Mouse (Mus musculus) hindbrain, embryonic 10.5 days (tissue): ENCODE measurements around the gene Cstf2t. TPM values are rescaled to one million over a fixed set of nuclear protein-coding genes. Genes with fewer than 3 reads are reported as not detected.

Experiments used
- DNase-seq: peaks from one replicate; pipeline ENCODE4 v3.0.0-alpha.2; 2017; ENCODE audit warnings: low spot score
- H3K27ac ChIP-seq: fragments of 300-500 bp; sonication (generic); 2 replicates; pipeline ENCODE4 v1.5.1; 2016; ENCODE audit warnings: mild to moderate bottlenecking, moderate library complexity
- H3K27me3 ChIP-seq: fragments of 300-500 bp; sonication (generic); 2 replicates; pipeline ENCODE4 v1.6.1; 2016; ENCODE audit warnings: mild to moderate bottlenecking; ENCODE audit not compliant: poor library complexity, insufficient read depth, severe bottlenecking
- H3K36me3 ChIP-seq: fragments of 300-500 bp; sonication (generic); 2 replicates; pipeline ENCODE4 v1.6.1; 2016; ENCODE audit warnings: mild to moderate bottlenecking, moderate library complexity
- H3K4me1 ChIP-seq: fragments of 300-500 bp; sonication (generic); replicated peaks from 2 replicates; pipeline ENCODE4 v1.6.1; 2016; ENCODE audit warnings: mild to moderate bottlenecking
- H3K4me3 ChIP-seq: fragments of 300-500 bp; sonication (generic); 2 replicates; pipeline ENCODE4 v1.5.1; 2016; ENCODE audit warnings: mild to moderate bottlenecking, moderate library complexity
- H3K9me3 ChIP-seq: fragments of 300-500 bp; sonication (generic); 2 replicates; pipeline ENCODE4 v1.6.1; 2016; ENCODE audit warnings: mild to moderate bottlenecking, moderate library complexity
- WGBS: fragments of 180-500 bp; shearing (Covaris S2); methylation state at CpG from one replicate; pipeline ENCODE4 v1.1.7; 2016; 5-methylcytosine and 5-hydroxymethylcytosine counted together
- polyA plus RNA-seq: library from polyadenylated mRNA; unstranded; fragments of >200 nt; fragmentation: Nextera tagmentation; extraction: Ambion mirVana; gene quantifications from 2 replicates; pipeline ENCODE4 v1.2.1, GENCODE M21; 2016

The Cstf2t gene
- polyA plus RNA-seq, 1 experiment from 2014 or later: 56.3 TPM

DNA sequence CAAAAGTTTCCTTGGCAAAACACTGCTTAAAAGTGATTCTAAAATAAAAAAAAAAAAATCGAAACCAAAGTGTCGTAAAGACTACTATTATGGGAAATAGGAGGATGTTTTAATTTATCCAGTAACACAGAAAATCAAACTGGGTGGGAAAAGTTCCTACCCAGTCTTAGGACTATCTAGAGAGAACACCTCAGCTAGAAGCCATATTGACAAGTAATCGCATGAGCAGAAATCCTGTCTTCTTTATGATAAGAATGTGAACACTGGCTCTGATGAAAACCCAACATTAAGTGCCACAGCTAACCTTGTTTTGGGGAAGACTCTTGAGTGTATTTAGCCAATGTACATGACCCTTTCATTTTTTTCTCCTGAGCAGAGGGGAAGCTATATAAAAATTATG lies 15.2 kb downstream of the Cstf2t start:
- H3K27me3 ChIP-seq: no peaks in the 10 kb centered on the region
- no peak overlapping the region for H3K4me3 ChIP-seq
- H3K9me3 ChIP-seq: no peaks in the 10 kb centered on the region
- no peaks in the 10 kb centered on the region for H3K4me1 ChIP-seq
- DNase-seq: no peak
- WGBS: 80% methylated on average over 3 of the region's 3 CpGs
- H3K36me3 ChIP-seq: no peaks in the 10 kb centered on the region
- H3K27ac ChIP-seq: no peak overlapping the region

DNA sequence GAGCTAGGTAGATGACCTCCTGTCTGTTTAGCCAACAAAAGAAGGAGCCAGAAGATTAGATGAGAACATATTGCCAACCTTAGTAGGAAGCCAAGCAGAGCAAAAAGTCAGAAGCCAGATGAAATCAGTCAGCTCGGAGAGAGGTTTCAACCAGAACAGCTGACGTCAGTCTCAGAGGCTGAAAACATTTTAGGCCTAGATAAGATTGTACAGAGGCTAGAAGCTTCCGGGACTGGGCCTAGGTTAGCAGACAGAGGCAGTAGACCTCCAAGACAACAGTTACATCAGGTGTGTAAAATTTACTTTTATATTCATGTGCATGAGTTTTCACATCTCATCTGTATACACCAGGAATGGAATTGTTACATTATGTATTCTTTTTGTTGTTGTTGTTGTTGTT lies 16.7 kb downstream of the Cstf2t start:
- Histone ChIP-seq H3K4me3 (no peak overlapping the region), H3K27me3 (no peaks in the 10 kb centered on the region), H3K27ac (no peak overlapping the region), H3K36me3 (no peaks in the 10 kb centered on the region), H3K4me1 (no peaks in the 10 kb centered on the region), H3K9me3 (no peaks in the 10 kb centered on the region)
- no peak for DNase-seq
- WGBS: 85% methylated on average over 3 of the region's 3 CpGs

DNA sequence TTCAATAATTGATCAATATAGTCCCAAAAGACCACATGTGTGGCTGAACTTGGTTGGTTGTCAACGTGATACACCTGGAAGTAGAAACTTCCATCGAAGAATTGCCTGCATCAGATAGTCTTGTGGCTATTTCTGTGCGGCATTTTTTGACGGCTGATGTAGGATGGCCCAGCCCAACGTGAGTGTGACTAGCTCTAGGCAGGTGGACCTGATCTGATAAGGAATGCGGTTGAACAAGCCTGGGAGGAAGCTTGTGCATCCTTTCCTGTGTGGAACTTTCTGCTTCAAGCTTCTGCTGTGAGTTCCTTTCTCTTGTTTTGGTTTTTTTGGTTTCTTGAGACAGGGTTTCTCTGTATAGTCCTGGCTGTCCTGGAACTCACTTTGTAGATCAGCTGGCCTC lies 22.1 kb downstream of the Cstf2t start:
- no peaks in the 10 kb centered on the region for H3K9me3 ChIP-seq
- no peak overlapping the region for H3K4me3 ChIP-seq
- H3K27me3 ChIP-seq: no peaks in the 10 kb centered on the region
- no peak for DNase-seq
- H3K27ac ChIP-seq: no peak overlapping the region
- no peaks in the 10 kb centered on the region for H3K36me3 ChIP-seq
- peaks cover 11% of the 10 kb centered on the region; the same call in 1 of the 2 replicates for H3K4me1 ChIP-seq
- WGBS: 87% methylated on average over 6 of the region's 6 CpGs

DNA sequence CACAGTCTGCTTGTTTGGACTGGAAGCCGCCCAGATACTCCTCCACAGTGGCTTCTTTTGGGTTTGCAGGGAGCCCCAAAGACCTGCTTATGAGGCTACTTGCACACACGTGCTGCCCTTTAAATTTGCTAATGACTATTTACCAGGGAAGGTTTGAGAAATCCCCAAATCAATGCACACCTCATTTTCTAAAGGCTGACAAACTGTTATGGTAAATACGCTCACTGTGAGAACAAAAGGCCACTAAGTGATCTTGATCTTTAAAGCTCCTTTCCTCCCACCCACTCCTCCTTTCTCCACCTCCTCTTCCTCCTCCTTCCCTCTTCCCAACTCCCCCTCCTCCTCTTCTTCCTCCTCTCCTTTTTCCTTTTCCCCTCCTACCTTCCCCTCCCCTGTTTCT lies 23.4 kb downstream of the Cstf2t start:
- 45% methylated on average over 3 of the region's 3 CpGs for WGBS

DNA sequence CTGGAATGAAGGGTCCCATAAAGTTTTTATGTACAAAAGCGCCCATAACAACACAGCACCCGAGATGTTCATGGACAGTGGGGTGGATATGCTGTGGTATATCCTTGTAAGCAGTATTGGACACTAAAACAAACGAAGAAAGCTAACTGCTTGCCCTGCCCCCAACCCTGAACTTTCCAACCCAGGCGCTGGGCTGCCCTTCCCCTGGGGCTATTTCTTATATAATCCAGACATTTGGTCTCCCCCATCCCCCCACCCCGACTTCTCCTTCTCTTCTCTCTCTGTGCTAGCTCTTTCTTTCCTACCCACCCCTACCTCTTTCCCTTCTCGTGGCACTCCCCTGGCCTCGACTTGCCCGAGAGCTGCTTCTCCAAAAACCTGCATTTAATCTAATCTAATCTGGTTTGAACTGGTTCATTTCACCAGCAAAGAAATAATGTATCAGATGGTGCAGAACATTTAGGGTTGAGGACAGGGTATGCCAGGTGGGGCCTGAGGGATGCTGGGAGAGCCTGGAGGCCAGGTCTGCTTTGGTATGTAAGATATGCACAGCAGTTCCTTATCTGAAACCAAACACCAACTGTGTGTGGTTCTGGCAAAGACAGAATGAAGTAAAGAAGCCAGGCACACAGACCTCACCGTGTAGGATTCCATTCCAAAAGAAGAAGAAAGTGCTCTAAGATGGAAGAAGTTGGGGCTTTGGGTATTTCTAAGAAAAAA lies 24.4 kb downstream of the Cstf2t start:
- no peak overlapping the region for H3K27ac ChIP-seq
- peak; percentile 11 for DNase-seq

More for the DNA sequence above, 23.4 kb downstream of the Cstf2t start:
- DNase-seq: no peak
- Histone ChIP-seq H3K27ac (no peak overlapping the region), H3K27me3 (no peaks in the 10 kb centered on the region), H3K9me3 (no peaks in the 10 kb centered on the region), H3K4me1 (peaks cover 11% of the 10 kb centered on the region; the same call in 1 of the 2 replicates), H3K4me3 (no peak overlapping the region), H3K36me3 (no peaks in the 10 kb centered on the region)

DNA sequence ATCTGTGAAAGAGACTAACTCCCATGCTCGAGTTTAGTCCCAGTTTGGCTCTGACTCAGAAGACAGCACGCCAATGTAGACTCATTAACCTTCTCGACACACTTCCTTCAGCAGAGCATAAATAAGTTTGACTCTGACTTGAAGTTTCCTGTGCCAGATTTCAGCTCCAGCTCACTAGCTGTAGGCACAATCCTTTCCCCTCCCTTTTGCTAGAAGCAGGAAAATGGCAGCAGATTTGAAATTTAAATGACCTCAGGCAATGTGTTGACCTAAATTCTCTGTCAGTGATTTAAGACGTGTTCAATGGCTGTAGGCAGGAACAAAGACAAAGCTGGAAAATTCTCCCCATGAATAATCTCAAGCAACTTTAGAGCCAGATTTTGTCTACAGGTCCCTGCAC lies 32.1 kb downstream of the Cstf2t start:
- DNase-seq: no peak

More for the DNA sequence above, 24.4 kb downstream of the Cstf2t start:
- no peak overlapping the region for H3K4me3 ChIP-seq
- H3K27me3 ChIP-seq: no peaks in the 10 kb centered on the region
- peaks cover 11% of the 10 kb centered on the region; the same call in 1 of the 2 replicates for H3K4me1 ChIP-seq
- H3K36me3 ChIP-seq: no peaks in the 10 kb centered on the region
- H3K9me3 ChIP-seq: no peaks in the 10 kb centered on the region
- WGBS: 33% methylated on average over 9 of the region's 9 CpGs

DNA sequence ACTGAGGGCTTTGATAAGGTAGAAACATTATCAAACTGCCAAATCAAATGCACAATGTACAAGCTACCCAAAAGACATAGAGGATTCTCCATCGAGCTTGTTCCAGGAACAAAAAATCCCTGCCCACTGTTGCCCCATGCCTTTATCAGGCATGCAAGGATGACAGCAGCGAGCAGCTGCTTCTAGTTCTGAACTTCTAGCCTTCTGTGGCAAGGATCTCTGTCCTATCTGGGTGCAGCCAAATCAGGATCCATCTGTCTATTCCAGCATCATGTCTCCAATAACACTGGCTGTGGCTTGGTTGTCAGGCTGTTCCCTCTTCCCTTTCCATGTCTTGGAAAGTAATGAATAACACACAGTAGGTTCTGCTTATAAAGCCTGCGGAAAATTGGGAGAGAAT lies 42.0 kb downstream of the Cstf2t start:
- WGBS: 81% methylated on average over 3 of the region's 3 CpGs

More for the DNA sequence above, 32.1 kb downstream of the Cstf2t start:
- H3K4me1 ChIP-seq: peaks cover 4% of the 10 kb centered on the region
- no peaks in the 10 kb centered on the region for H3K27me3 ChIP-seq
- H3K4me3 ChIP-seq: no peak overlapping the region
- H3K36me3 ChIP-seq: no peaks in the 10 kb centered on the region
- H3K9me3 ChIP-seq: no peaks in the 10 kb centered on the region
- 67% methylated on average over 4 of the region's 4 CpGs for WGBS
- no peak overlapping the region for H3K27ac ChIP-seq

DNA sequence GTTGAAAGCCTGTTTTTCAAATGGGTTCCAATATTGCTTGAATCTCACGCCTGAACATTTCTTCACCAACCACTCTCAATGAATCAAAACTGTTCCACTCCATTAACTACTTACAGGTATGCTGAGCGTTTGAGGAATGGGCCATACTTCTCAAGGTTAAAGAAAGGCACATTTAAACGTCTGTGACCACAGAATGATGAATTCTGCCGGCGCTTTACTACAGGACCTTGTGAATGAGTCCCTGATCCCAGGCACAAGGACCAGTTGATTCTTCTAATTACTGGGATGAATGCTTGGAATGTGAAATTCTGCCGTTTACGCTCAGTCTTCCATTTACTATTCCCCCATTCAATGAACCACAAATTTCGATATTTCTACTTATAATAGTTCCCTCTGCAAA lies 50.0 kb downstream of the Cstf2t start:
- Histone ChIP-seq H3K4me3 (no peak overlapping the region), H3K4me1 (peaks cover 9% of the 10 kb centered on the region), H3K27me3 (no peaks in the 10 kb centered on the region), H3K27ac (no peak overlapping the region), H3K36me3 (no peaks in the 10 kb centered on the region), H3K9me3 (no peaks in the 10 kb centered on the region)
- DNase-seq: no peak
- 85% methylated on average over 8 of the region's 8 CpGs for WGBS

More for the DNA sequence above, 42.0 kb downstream of the Cstf2t start:
- no peak for DNase-seq
- Histone ChIP-seq H3K4me1 (no peaks in the 10 kb centered on the region), H3K27ac (no peak overlapping the region), H3K36me3 (no peaks in the 10 kb centered on the region), H3K27me3 (no peaks in the 10 kb centered on the region), H3K9me3 (no peaks in the 10 kb centered on the region), H3K4me3 (no peak overlapping the region)

DNA sequence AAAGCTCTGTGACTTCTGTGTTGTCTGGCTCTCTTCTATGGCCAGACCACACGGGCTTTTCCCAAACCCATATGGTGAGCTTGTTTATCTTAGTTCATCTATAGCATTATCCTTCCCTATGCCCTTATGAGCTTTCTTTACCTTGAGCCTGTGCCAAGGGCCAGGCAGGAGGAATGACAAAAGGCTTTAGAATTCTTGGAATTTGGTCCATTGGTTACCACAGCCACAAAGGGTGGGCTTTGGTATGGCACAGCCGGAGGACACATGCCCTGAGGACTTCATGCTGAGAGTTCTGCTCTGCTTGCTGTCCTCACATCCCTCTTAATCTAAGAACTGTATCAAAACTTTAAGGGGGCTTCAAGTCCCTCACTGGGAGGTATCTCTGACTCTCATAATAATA lies 53.7 kb downstream of the Cstf2t start:
- Histone ChIP-seq H3K9me3 (no peaks in the 10 kb centered on the region), H3K4me1 (peaks cover 9% of the 10 kb centered on the region), H3K27me3 (no peaks in the 10 kb centered on the region), H3K27ac (no peak overlapping the region), H3K36me3 (no peaks in the 10 kb centered on the region), H3K4me3 (no peak overlapping the region)
- DNase-seq: peak; percentile 16
- WGBS: 8% methylated on average over 2 of the region's 2 CpGs
